Mouse (Mus musculus): ENCODE data around the gene Fhit. TPM values are rescaled to one million over a fixed set of nuclear protein-coding genes. Genes with fewer than 3 reads are reported as not detected.
"Not testable (repeated sequence)": the region's sequence is repeated elsewhere in the genome, so short reads cannot be mapped to it uniquely, and the experiment has no call there.

Gene Fhit
- polyA plus RNA-seq, 1 experiment from 2014 or later, result 5.6 TPM

DNA sequence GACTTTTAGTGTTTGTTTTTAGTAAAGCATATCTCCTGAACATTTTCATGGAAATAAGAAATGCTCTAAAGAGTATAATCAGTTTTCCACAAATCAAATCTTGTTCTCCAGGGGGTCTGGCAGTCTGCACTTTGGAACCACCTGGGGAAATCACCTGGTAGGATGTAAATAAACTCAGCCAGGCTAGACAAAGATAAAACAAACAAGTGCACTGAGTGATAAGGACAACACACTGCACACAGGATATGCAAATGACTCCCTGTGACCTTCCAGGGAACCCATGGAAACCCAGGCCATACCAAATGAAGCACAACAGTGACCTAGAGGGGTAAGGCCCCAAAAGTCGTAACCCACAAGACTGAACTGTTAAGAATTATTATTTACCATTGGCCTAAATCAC is 364.2 kb downstream of the Fhit start:
- 81% methylated on average over 1 of the region's 1 CpGs for WGBS (ENCODE audit: insufficient replicate concordance)
- H3K9ac ChIP-seq (ENCODE audit: low read depth, low read length), result no peak overlapping the region
- no peaks in the 10 kb centered on the region for H3K4me1 ChIP-seq (ENCODE audit: control insufficient read depth, insufficient read depth, low read length)
- no peak overlapping the region for H3K4me3 ChIP-seq (ENCODE audit: low read depth, low read length)
- ATAC-seq (replicated peaks; ENCODE audit: insufficient number of reproducible peaks, low FRiP score, low TSS enrichment), result no peak
- H3K27me3 ChIP-seq (ENCODE audit: control insufficient read depth, insufficient read depth, low read length), result no peaks in the 10 kb centered on the region
- H3K9me3 ChIP-seq (replicated peaks; ENCODE audit: control insufficient read depth, low read length), result no peaks in the 10 kb centered on the region
- H3K27ac ChIP-seq (ENCODE audit: low read depth, low read length), result no peak overlapping the region
- no peaks in the 10 kb centered on the region for H3K36me3 ChIP-seq (ENCODE audit: control insufficient read depth, insufficient read depth, low read length)
- no peak overlapping the region for H3K4me2 ChIP-seq

DNA sequence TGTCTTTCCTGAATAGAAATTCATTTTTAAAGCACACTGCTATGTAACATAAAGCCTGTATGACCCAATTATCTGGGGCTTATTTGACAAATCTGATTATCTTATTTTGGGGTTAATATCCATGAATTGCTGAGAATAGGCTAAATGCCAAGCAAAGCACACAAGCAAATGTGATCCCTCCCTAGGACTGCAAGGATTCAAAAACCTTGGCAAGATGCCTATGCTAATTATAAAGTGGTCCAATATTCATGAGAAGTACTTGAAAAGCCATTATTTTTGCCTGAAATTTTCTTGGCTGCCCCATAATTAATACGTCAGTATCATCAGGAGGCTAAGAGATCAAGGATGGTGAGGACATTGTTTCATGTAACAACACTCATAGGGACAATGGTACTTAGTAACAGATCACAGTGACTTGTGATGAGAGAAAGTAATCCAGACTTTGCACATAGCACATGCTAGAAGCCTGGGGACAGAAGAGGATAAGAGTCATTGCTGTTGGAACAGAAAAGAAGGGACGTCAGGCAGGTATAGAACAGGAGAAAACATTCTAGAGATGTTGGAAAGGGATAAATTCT is 366.2 kb downstream of the Fhit start:
- H3K4me2 ChIP-seq, result no peak overlapping the region
- 76% methylated on average over 2 of the region's 2 CpGs for WGBS (ENCODE audit: insufficient replicate concordance)
- no peaks in the 10 kb centered on the region for H3K9me3 ChIP-seq (replicated peaks; ENCODE audit: control insufficient read depth, low read length)
- H3K27ac ChIP-seq (ENCODE audit: low read depth, low read length), result no peak overlapping the region
- H3K4me1 ChIP-seq (ENCODE audit: control insufficient read depth, insufficient read depth, low read length), result no peaks in the 10 kb centered on the region
- no peak for ATAC-seq (replicated peaks; ENCODE audit: insufficient number of reproducible peaks, low FRiP score, low TSS enrichment)
- no peaks in the 10 kb centered on the region for H3K36me3 ChIP-seq (ENCODE audit: control insufficient read depth, insufficient read depth, low read length)
- H3K9ac ChIP-seq (ENCODE audit: low read depth, low read length), result no peak overlapping the region
- H3K27me3 ChIP-seq (ENCODE audit: control insufficient read depth, insufficient read depth, low read length), result no peaks in the 10 kb centered on the region
- no peak overlapping the region for H3K4me3 ChIP-seq (ENCODE audit: low read depth, low read length)

DNA sequence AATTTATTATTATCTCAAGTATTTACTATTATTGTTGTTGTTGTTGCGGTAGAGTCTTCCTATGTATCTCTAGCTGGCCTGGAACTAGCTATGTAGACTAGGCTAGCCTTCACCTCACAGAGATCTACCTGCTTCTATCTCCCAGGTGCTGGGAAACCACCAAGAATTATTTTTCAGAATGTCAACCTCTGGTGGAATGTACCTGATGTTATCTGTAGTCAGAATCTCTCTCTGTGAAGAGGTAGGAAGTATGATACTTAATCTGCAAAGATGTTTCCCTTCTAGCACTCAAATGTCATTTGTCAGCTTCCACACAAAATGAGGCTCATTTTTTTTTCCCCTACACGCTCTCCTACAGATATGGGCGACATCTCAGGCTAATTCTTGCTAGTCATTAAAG is 377.9 kb downstream of the Fhit start:
- Histone ChIP-seq H3K27me3 (ENCODE audit: control insufficient read depth, insufficient read depth, low read length) (no peaks in the 10 kb centered on the region), H3K27ac (ENCODE audit: low read depth, low read length) (no peak overlapping the region), H3K9ac (ENCODE audit: low read depth, low read length) (no peak overlapping the region), H3K4me3 (ENCODE audit: low read depth, low read length) (no peak overlapping the region), H3K9me3 (replicated peaks; ENCODE audit: control insufficient read depth, low read length) (no peaks in the 10 kb centered on the region), H3K4me2 (no peak overlapping the region), H3K36me3 (ENCODE audit: control insufficient read depth, insufficient read depth, low read length) (no peaks in the 10 kb centered on the region), H3K4me1 (ENCODE audit: control insufficient read depth, insufficient read depth, low read length) (no peaks in the 10 kb centered on the region)
- WGBS (ENCODE audit: insufficient replicate concordance), result 82% methylated on average over 3 of the region's 3 CpGs
- no peak for ATAC-seq (replicated peaks; ENCODE audit: insufficient number of reproducible peaks, low FRiP score, low TSS enrichment)

DNA sequence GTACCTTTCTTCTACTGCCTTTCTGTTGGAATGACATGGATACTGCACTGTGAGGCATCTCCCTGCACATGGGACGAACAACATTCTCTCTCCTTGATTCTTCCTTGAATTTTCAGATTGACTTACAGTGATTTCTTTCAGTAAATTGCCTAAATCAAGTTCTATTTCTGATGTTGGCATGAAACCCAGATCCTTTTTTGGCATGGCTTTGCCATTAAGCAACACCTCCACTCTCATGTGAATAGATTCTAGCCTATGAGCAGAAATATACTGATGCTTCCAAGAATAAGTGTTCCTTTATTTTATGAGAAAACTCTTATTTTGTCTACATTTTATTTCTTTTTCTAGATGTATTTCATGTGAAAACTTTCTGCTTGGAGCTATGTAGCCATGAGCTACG is 383.1 kb downstream of the Fhit start:
- Histone ChIP-seq H3K9ac (ENCODE audit: low read depth, low read length) (no peak overlapping the region), H3K9me3 (replicated peaks; ENCODE audit: control insufficient read depth, low read length) (no peaks in the 10 kb centered on the region), H3K36me3 (ENCODE audit: control insufficient read depth, insufficient read depth, low read length) (no peaks in the 10 kb centered on the region), H3K4me1 (ENCODE audit: control insufficient read depth, insufficient read depth, low read length) (no peaks in the 10 kb centered on the region), H3K27ac (ENCODE audit: low read depth, low read length) (no peak overlapping the region), H3K4me3 (ENCODE audit: low read depth, low read length) (no peak overlapping the region), H3K27me3 (ENCODE audit: control insufficient read depth, insufficient read depth, low read length) (no peaks in the 10 kb centered on the region), H3K4me2 (no peak overlapping the region)
- 69% methylated on average over 2 of the region's 2 CpGs for WGBS (ENCODE audit: insufficient replicate concordance)
- ATAC-seq (replicated peaks; ENCODE audit: insufficient number of reproducible peaks, low FRiP score, low TSS enrichment), result no peak

DNA sequence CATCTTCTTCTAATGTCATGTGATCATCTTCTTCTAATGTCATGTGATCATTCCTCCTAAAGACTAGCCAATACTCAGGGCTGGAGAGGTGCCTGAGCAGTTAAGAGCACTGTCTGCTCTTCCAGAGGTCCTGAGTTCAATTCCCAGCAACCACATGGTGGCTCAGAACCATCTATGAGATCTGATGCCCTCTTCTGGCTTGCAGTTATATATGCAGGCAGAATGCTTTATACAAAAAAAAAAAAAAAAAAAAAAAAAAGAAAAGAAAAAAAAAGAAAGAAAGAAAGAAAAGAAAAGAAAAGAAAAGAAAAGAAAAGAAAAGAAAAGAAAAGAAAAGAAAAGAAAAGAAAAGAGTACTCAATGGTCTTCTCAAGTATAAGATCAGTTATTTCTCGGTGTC is 407.0 kb downstream of the Fhit start:
- ATAC-seq (replicated peaks; ENCODE audit: insufficient number of reproducible peaks, low FRiP score, low TSS enrichment); H3K4me1 ChIP-seq (ENCODE audit: control insufficient read depth, insufficient read depth, low read length): not testable (repeated sequence)
- WGBS (ENCODE audit: insufficient replicate concordance), result 86% methylated on average over 1 of the region's 1 CpGs

DNA sequence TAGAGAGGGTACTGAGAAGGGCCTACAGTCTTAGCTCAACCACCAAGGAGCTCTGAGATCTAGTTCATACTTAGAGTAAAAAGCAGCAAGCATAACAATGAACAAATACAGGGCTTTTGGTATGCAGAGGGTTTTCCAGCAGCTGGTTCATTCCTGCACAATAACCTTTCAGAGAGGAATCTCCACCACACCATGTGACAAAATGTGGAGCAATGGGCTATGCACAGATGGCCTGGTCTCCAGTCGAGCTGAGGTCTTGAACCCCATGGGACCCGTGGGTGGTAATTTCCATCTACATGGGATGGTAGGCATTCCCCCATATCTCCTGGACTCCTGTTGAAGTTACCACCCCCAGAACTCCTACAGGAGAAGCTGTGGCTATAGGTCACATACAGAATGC is 423.8 kb downstream of the Fhit start:
- Histone ChIP-seq H3K4me2 (no peak overlapping the region), H3K4me1 (ENCODE audit: control insufficient read depth, insufficient read depth, low read length) (no peaks in the 10 kb centered on the region), H3K9ac (ENCODE audit: low read depth, low read length) (no peak overlapping the region), H3K27me3 (ENCODE audit: control insufficient read depth, insufficient read depth, low read length) (no peaks in the 10 kb centered on the region), H3K9me3 (replicated peaks; ENCODE audit: control insufficient read depth, low read length) (no peaks in the 10 kb centered on the region), H3K27ac (ENCODE audit: low read depth, low read length) (no peak overlapping the region), H3K4me3 (ENCODE audit: low read depth, low read length) (no peak overlapping the region), H3K36me3 (ENCODE audit: control insufficient read depth, insufficient read depth, low read length) (no peaks in the 10 kb centered on the region)
- WGBS (ENCODE audit: insufficient replicate concordance), result 67% methylated on average over 2 of the region's 2 CpGs
- ATAC-seq (replicated peaks; ENCODE audit: insufficient number of reproducible peaks, low FRiP score, low TSS enrichment), result no peak

More for the DNA sequence above, 407.0 kb downstream of the Fhit start:
- H3K36me3 ChIP-seq (ENCODE audit: control insufficient read depth, insufficient read depth, low read length); H3K4me3 ChIP-seq (ENCODE audit: low read depth, low read length); H3K4me2 ChIP-seq; H3K9ac ChIP-seq (ENCODE audit: low read depth, low read length); H3K27ac ChIP-seq (ENCODE audit: low read depth, low read length); H3K27me3 ChIP-seq (ENCODE audit: control insufficient read depth, insufficient read depth, low read length); H3K9me3 ChIP-seq (replicated peaks; ENCODE audit: control insufficient read depth, low read length): not testable (repeated sequence)

DNA sequence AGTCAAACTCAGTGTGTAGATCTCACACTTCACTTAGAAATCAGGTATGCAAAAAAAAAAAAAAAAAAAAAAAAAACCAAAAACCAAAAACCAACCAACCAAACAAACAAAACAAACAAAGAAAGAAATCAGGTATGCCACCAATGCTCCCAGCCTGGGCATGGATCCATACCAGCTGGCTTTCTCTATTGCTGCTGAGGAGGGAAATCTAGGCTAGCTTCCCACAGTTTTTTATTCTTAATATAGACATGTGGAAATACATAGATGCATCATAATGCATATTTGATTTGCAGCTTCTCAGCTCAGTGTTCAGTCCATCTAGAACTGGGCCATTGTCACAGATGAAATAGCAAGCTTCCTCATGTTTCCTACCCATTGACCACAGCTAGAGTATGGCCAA is 439.3 kb downstream of the Fhit start:
- no peak overlapping the region for H3K4me2 ChIP-seq
- no peaks in the 10 kb centered on the region for H3K9me3 ChIP-seq (replicated peaks; ENCODE audit: control insufficient read depth, low read length)
- no peaks in the 10 kb centered on the region for H3K4me1 ChIP-seq (ENCODE audit: control insufficient read depth, insufficient read depth, low read length)
- no peak overlapping the region for H3K27ac ChIP-seq (ENCODE audit: low read depth, low read length)
- H3K4me3 ChIP-seq (ENCODE audit: low read depth, low read length), result no peak overlapping the region
- H3K27me3 ChIP-seq (ENCODE audit: control insufficient read depth, insufficient read depth, low read length), result no peaks in the 10 kb centered on the region
- H3K9ac ChIP-seq (ENCODE audit: low read depth, low read length), result no peak overlapping the region
- no peaks in the 10 kb centered on the region for H3K36me3 ChIP-seq (ENCODE audit: control insufficient read depth, insufficient read depth, low read length)
- ATAC-seq (replicated peaks; ENCODE audit: insufficient number of reproducible peaks, low FRiP score, low TSS enrichment), result no peak

DNA sequence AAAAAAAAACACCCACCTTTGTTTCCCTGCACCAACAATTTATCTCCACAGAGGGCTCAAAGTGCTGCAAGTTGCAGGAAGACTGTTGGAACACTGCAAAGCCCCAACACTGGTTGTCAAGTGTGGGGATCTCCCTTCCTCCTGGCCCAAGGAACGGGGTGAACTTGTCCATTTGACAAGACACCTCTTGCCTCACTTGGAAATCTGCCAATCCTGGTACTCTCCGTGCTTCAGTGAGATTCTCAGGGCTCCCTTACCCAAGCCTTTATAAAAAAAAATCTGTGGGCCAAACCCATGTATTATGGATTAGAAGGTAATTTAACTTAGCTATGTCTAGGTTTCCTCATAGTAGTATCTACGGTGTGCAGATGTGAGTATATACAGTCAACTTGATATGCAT is 448.9 kb downstream of the Fhit start:
- H3K4me2 ChIP-seq, result no peak overlapping the region
- no peak overlapping the region for H3K9ac ChIP-seq (ENCODE audit: low read depth, low read length)
- H3K9me3 ChIP-seq (replicated peaks; ENCODE audit: control insufficient read depth, low read length), result no peaks in the 10 kb centered on the region
- no peaks in the 10 kb centered on the region for H3K27me3 ChIP-seq (ENCODE audit: control insufficient read depth, insufficient read depth, low read length)
- H3K27ac ChIP-seq (ENCODE audit: low read depth, low read length), result no peak overlapping the region
- no peaks in the 10 kb centered on the region for H3K36me3 ChIP-seq (ENCODE audit: control insufficient read depth, insufficient read depth, low read length)
- no peak for ATAC-seq (replicated peaks; ENCODE audit: insufficient number of reproducible peaks, low FRiP score, low TSS enrichment)
- H3K4me3 ChIP-seq (ENCODE audit: low read depth, low read length), result no peak overlapping the region
- H3K4me1 ChIP-seq (ENCODE audit: control insufficient read depth, insufficient read depth, low read length), result no peaks in the 10 kb centered on the region
- 62% methylated on average over 3 of the region's 3 CpGs for WGBS (ENCODE audit: insufficient replicate concordance)

DNA sequence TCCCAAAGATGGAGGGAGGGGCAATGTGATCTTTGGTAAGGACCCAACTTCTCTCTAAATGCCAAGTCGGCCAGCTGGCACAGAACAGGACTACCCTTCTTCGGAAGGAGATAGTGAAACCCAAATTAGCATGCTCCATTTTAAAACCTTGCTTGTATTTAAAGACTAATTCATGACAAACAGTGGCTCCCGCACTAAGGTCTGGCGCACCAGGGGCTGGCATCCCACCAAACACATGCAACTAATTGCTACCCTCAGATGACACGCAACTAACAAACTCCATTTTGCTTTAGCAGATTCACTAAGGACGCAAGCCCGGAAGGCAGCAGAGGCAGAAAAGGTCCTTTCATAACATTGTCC is 449.3 kb downstream of the Fhit start:
- Histone ChIP-seq H3K9me3 (replicated peaks; ENCODE audit: control insufficient read depth, low read length) (no peaks in the 10 kb centered on the region), H3K27ac (ENCODE audit: low read depth, low read length) (no peak overlapping the region), H3K9ac (ENCODE audit: low read depth, low read length) (no peak overlapping the region), H3K4me3 (ENCODE audit: low read depth, low read length) (no peak overlapping the region), H3K4me1 (ENCODE audit: control insufficient read depth, insufficient read depth, low read length) (no peaks in the 10 kb centered on the region), H3K27me3 (ENCODE audit: control insufficient read depth, insufficient read depth, low read length) (no peaks in the 10 kb centered on the region), H3K4me2 (no peak overlapping the region), H3K36me3 (ENCODE audit: control insufficient read depth, insufficient read depth, low read length) (no peaks in the 10 kb centered on the region)
- no peak for ATAC-seq (replicated peaks; ENCODE audit: insufficient number of reproducible peaks, low FRiP score, low TSS enrichment)
- WGBS (ENCODE audit: insufficient replicate concordance), result 90% methylated on average over 7 of the region's 7 CpGs
